Mouse (Mus musculus) lung, adult 18-20 months (tissue): ENCODE results near the gene Gm3854.
"Not testable (repeated sequence)": the region's sequence is repeated elsewhere in the genome, so short reads cannot be mapped to it uniquely, and the experiment has no call there.

ENCODE experiments used
- DNase-seq, 2 experiments: peaks; one replicate each; pipeline ENCODE4 v3.0.0; 2022; ENCODE audit warnings: mixed read lengths in 2 of 2

Gm3854 gene

GRCm38 (mm10) chr7:6343501-6344071 lies at the start of gene Gm3854:
Gene Gm3854, plus strand, starts transcription at chr7:6343759.
- DNase-seq, result peak; percentile 33 to 36

GRCm38 (mm10) chr7:6300796-6301195 lies 42.8 kb upstream of the Gm3854 start:
- peak; percentile 27 to 48 for DNase-seq

- DNase-seq, result no peak
These were observed 12.9 kb upstream of the Gm3854 start for GRCm38 (mm10) chr7:6330458-6331232.

GRCm38 (mm10) chr7:6331233-6331956 lies 12.2 kb upstream of the Gm3854 start, which contains the start of gene Zfp583:
Gene Zfp583, minus strand, starts transcription at chr7:6331285.
- DNase-seq, result peak; percentile 82 to 87

GRCm38 (mm10) chr7:6339865-6340264 lies 3.7 kb upstream of the Gm3854 start:
- no peak for DNase-seq

- no peak for DNase-seq
These were observed 565 bp downstream of the Gm3854 start for GRCm38 (mm10) chr7:6344124-6344523.

- no peak for DNase-seq
These were observed 14.6 kb downstream of the Gm3854 start for GRCm38 (mm10) chr7:6358121-6358520.

GRCm38 (mm10) chr7:6358937-6359590 lies 15.5 kb downstream of the Gm3854 start:
- peak in 1 of 2 experiments; percentile 23 for DNase-seq

GRCm38 (mm10) chr7:6360477-6361060 lies 17.0 kb downstream of the Gm3854 start:
- DNase-seq, result no peak

GRCm38 (mm10) chr7:6361756-6362155 lies 18.2 kb downstream of the Gm3854 start:
- DNase-seq, result no peak

- peak; percentile 98 to 99 for DNase-seq
These were observed 18.9 kb downstream of the Gm3854 start for GRCm38 (mm10) chr7:6362268-6363046.

- peak; percentile 88 to 89 for DNase-seq
These were observed 19.5 kb downstream of the Gm3854 start, which contains the start of gene Zfp78 for GRCm38 (mm10) chr7:6363047-6363488. Gene Zfp78, plus strand, starts transcription at chr7:6363280.

GRCm38 (mm10) chr7:6364761-6365160 lies 21.2 kb downstream of the Gm3854 start:
- no peak for DNase-seq

- DNase-seq, result no peak
These were observed 23.6 kb downstream of the Gm3854 start for GRCm38 (mm10) chr7:6367185-6367584.

- not testable (repeated sequence) for DNase-seq
These were observed 24.6 kb downstream of the Gm3854 start for GRCm38 (mm10) chr7:6368146-6368545.

GRCm38 (mm10) chr7:6369460-6369859 lies 25.9 kb downstream of the Gm3854 start:
- DNase-seq, result no peak

GRCm38 (mm10) chr7:6372993-6373392 lies 29.4 kb downstream of the Gm3854 start:
- DNase-seq, result no peak

GRCm38 (mm10) chr7:6378441-6378840 lies 34.9 kb downstream of the Gm3854 start:
- DNase-seq, result no peak

- no peak for DNase-seq
These were observed 37.9 kb downstream of the Gm3854 start for GRCm38 (mm10) chr7:6381431-6381830.

- DNase-seq, result peak; percentile 93 to 95
These were observed 39.5 kb downstream of the Gm3854 start, which contains the start of gene Zfp28 for GRCm38 (mm10) chr7:6383044-6383455. Gene Zfp28, plus strand, starts transcription at chr7:6383295.

GRCm38 (mm10) chr7:6384011-6384410 lies 40.5 kb downstream of the Gm3854 start:
- DNase-seq, result no peak
